Mouse (Mus musculus) cerebellum, adult 11-12 months (tissue): ENCODE measurements around the gene Lsm7.

ENCODE experiments used
- DNase-seq: peaks from one replicate; pipeline ENCODE4 v3.0.0; 2022

Gene Lsm7

DNA sequence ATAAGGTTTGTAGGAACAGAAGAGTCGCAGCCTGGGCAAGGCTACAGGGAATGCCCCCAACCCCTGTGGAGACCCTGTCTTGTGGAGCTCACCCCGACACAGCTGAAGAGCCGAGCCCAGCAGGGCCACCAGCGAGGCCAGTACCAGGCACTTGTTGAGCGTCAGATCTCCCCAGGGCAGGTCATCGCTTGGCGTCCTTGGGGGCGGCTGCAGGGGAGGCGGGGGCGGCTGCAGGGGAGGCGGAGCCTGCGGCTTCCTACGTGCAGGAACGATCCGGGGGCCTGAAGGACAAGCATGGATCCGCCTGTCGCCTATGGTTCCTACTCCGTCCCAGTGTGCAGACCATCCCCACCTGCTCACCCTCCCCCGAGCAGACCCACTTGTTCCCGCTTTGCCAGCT is 44.9 kb downstream of the Lsm7 start:
- DNase-seq: no peak

- DNase-seq: no peak
Observed at GRCm38 (mm10) chr10:80808985-80809632, 45.9 kb downstream of the Lsm7 start.

DNA sequence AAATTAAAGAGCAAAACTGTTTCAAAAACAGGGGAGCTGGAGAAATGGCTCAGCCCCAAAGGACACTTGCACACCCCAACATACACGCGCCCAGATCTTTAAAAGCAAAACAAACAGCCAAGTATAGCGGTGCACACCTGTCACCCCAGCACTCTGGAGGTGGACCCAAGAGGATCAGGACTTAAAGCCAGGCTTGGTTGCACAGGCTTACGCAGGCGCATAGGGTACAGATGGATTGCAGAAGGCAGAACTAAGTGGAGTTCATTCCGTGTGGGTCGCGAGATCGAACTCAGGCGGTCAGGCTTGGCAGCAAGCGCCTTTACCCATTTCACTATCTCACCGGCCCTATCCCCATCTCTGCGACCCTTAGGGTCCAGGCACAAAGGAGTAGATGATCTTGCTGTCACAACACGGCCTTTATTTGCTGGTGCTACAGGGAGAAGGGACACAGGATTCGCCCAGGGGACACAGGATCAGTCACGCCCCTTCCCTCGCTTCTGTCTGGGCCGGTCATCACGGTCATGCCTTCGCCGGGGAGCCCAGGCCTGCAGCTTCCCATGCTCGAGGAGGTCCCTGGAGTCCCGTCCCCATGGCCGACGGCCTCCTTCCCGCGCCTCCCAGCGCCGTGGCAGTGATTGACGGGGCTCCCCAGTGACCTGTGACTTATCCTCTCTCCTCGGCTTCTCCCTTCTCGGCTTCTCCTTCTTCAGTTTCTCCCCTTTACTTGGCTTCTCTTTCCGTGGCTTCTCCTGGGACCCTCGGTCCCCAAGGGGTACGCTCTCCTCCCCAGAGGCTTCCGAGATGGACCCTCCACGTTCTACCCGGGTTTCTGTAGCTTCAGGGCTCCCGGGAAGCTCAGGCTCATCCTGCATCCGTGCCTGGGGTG is 46.7 kb downstream of the Lsm7 start:
- peak; percentile 45 for DNase-seq

DNA sequence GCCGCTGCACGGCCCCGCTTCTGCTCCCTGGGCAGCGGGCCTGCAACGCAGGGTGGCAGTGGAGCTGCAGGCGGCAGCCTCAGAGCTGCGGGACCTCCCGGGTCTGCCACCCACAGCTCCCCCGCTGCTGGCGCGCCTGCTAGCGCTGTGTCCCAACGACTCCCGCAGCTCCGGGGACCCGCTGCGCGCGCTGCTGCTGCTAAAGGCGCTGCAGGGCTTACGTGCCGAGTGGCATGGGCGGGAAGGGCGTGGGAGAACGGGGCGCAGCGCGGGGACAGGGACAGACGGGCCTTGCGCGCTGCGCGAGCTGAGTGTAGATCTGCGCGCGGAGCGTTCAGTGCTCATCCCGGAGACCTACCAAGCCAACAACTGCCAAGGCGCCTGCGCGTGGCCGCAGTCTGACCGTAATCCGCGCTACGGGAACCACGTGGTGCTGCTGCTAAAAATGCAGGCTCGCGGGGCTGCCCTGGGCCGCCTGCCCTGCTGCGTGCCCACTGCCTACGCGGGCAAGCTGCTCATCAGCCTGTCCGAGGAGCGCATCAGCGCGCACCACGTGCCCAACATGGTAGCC is 47.9 kb downstream of the Lsm7 start:
- DNase-seq: peak; percentile 93

GRCm38 (mm10) chr10:80806341-80807056 is 48.5 kb downstream of the Lsm7 start:
- peak; percentile 74 for DNase-seq

- DNase-seq: peak; percentile 83
Observed at GRCm38 (mm10) chr10:80805925-80806324, 49.1 kb downstream of the Lsm7 start.

- DNase-seq: peak; percentile 64
Observed at GRCm38 (mm10) chr10:80805322-80805721, 49.7 kb downstream of the Lsm7 start.

GRCm38 (mm10) chr10:80804916-80805315 is 50.1 kb downstream of the Lsm7 start, which contains the start of gene Amh:
Gene Amh, plus strand, starts transcription at chr10:80805243.
- peak; percentile 60 for DNase-seq

- DNase-seq: peak; percentile 57
Observed at GRCm38 (mm10) chr10:80804340-80804739, 50.7 kb downstream of the Lsm7 start.

DNA sequence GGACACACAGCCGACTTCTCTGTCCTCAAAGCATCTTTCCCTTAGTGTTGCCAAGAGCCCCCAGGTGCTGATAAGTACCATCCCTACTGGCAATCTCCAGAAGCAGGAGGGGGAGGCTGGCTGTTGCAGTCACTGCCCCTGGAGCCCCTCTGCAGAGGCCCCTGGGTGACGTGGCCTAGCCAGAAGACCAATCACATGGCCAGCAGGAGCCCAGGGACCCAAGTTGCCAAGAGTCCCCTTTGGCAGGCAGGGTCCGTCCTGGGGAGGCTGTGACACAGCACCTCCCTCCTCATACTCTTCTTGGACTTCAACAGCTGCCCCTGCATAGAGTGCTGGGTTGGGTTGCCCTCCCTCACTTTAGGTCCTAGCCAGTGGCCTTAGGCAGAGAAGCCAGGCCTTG is 52.0 kb downstream of the Lsm7 start:
- peak; percentile 42 for DNase-seq
